Mouse (Mus musculus) intestine, embryonic 15.5 days (tissue): Measurements from ENCODE around the gene Pdcd4. TPM values are rescaled to one million over a fixed set of nuclear protein-coding genes. Genes with fewer than 3 reads are reported as not detected.

Experiments used
- ATAC-seq: fragments of 200-750 bp; cut with Nextera tagmentation; 2 replicates; pipeline ENCODE4 v1.8.0; 2017; ENCODE audit warnings: moderate TSS enrichment, moderate library complexity
- H3K27ac ChIP-seq: fragments of 300-500 bp; sonication (generic); 2 replicates; pipeline ENCODE4 v1.5.1; 2015; ENCODE audit warnings: mild to moderate bottlenecking, inconsistent platforms
- H3K27me3 ChIP-seq: fragments of 300-500 bp; sonication (generic); replicated peaks from 2 replicates; pipeline ENCODE4 v1.6.1; 2015; ENCODE audit warnings: inconsistent platforms
- H3K36me3 ChIP-seq: fragments of 300-500 bp; sonication (generic); 2 replicates; pipeline ENCODE4 v1.6.1; 2015; ENCODE audit warnings: inconsistent platforms
- H3K4me1 ChIP-seq: fragments of 300-500 bp; sonication (generic); replicated peaks from 2 replicates; pipeline ENCODE4 v1.6.1; 2015; ENCODE audit warnings: inconsistent platforms
- H3K4me2 ChIP-seq: fragments of 300-500 bp; sonication (generic); replicated peaks from 2 replicates; pipeline ENCODE4 v1.6.1; 2015; ENCODE audit warnings: mild to moderate bottlenecking, inconsistent platforms
- H3K4me3 ChIP-seq: fragments of 300-500 bp; sonication (generic); replicated peaks from 2 replicates; pipeline ENCODE4 v1.5.1; 2015; ENCODE audit warnings: inconsistent platforms
- H3K9ac ChIP-seq: fragments of 300-500 bp; sonication (generic); 2 replicates; pipeline ENCODE4 v1.6.1; 2015; ENCODE audit warnings: inconsistent platforms
- H3K9me3 ChIP-seq: fragments of 300-500 bp; sonication (generic); 2 replicates; pipeline ENCODE4 v1.6.1; 2016; ENCODE audit warnings: inconsistent platforms
- WGBS: fragments of 180-500 bp; shearing (Covaris S2); methylation state at CpG from one replicate; pipeline ENCODE4 v1.1.7; 2015; 5-methylcytosine and 5-hydroxymethylcytosine counted together
- polyA plus RNA-seq: library from polyadenylated mRNA; unstranded; fragments of >200 nt; fragmentation: Nextera tagmentation; extraction: Ambion mirVana; gene quantifications from 2 replicates; pipeline ENCODE4 v1.2.1, GENCODE M21; 2015

Pdcd4 gene
- polyA plus RNA-seq, 1 experiment from 2014 or later = 73.7 TPM

DNA sequence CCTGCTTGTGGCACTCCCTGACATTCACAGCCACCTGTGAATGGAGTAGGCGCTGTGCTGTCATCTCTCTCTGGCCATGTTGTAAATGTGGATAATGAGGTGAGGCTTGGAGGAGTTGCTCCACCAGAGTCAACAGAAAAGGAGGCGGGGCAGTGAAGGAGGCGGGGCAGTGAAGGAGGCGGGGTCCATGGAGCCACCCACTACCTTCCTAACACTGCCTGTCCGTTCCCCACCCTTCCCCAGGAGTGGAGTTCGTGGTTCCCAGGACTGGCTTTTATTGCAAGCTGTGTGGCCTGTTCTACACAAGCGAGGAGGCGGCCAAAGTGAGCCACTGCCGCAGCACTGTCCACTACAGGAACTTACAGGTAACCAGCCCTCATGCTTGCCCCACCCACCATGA, 32.9 kb upstream of the Pdcd4 start:
- H3K9ac ChIP-seq = no peak overlapping the region
- H3K27ac ChIP-seq = peak overlapping the region; percentile 75
- H3K36me3 ChIP-seq = no peaks in the 10 kb centered on the region
- H3K4me3 ChIP-seq = no peak overlapping the region
- peak overlapping the region; percentile 50 for H3K4me2 ChIP-seq
- H3K4me1 ChIP-seq = peaks cover 9% of the 10 kb centered on the region
- WGBS = 27% methylated on average over 9 of the region's 9 CpGs
- H3K27me3 ChIP-seq = no peaks in the 10 kb centered on the region
- no peaks in the 10 kb centered on the region for H3K9me3 ChIP-seq
- ATAC-seq = peak; percentile 95

DNA sequence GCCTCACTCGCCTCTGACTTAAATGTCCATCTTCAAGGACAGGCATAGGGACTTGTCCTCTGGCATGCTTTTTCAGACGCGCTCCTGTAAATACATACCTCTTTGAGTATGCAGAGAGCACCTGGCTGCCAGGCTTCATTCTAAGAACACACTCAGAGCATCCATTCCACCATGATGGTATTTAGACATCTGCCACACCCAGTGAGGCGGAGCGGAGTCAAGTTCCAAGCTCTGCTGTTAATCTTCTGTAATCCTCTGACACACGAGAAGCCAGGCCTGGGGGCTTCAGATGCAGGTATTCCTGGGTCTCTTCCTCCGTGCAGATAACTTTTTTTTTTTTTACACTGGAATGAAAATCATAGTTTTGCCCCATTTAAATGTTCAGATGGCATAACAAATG, 32.4 kb upstream of the Pdcd4 start:
- H3K27me3 ChIP-seq = no peaks in the 10 kb centered on the region
- H3K36me3 ChIP-seq = no peaks in the 10 kb centered on the region
- ATAC-seq = peak; percentile 37
- peak overlapping the region; percentile 75 for H3K27ac ChIP-seq
- peak overlapping the region; percentile 50 for H3K4me2 ChIP-seq
- no peak overlapping the region for H3K9ac ChIP-seq
- no peak overlapping the region for H3K4me3 ChIP-seq
- peaks cover 9% of the 10 kb centered on the region for H3K4me1 ChIP-seq
- no peaks in the 10 kb centered on the region for H3K9me3 ChIP-seq
- 49% methylated on average over 7 of the region's 7 CpGs for WGBS

DNA sequence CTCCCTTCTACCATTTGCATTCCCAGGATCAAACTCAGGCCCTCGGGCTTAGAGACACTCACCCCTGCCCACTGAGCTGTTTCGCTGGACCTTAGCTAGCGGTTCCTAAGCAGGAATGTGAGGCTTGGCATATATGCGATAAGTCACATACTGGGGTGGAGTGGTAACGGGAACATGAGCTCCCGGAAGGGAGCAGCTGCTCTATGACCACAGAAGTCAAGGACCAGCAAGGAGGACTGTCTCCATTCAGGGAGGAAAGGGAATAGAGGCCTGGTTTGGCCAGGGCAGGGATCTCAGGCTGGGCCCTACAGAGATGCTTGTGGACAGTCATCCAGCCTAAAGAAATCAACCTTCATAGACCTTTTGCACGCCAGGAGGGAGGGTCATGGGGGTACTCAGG, 30.7 kb upstream of the Pdcd4 start:
- Histone ChIP-seq H3K4me2 (no peak overlapping the region), H3K9ac (no peak overlapping the region), H3K27me3 (no peaks in the 10 kb centered on the region), H3K36me3 (no peaks in the 10 kb centered on the region), H3K4me3 (no peak overlapping the region), H3K9me3 (no peaks in the 10 kb centered on the region), H3K4me1 (peaks cover 9% of the 10 kb centered on the region), H3K27ac (no peak overlapping the region)
- ATAC-seq = no peak
- WGBS = 77% methylated on average over 7 of the region's 7 CpGs

- Histone ChIP-seq H3K36me3 (no peaks in the 10 kb centered on the region), H3K9me3 (no peaks in the 10 kb centered on the region), H3K27me3 (no peaks in the 10 kb centered on the region), H3K4me2 (no peak overlapping the region), H3K4me1 (peaks cover 9% of the 10 kb centered on the region), H3K27ac (no peak overlapping the region), H3K9ac (no peak overlapping the region), H3K4me3 (no peak overlapping the region)
- no peak for ATAC-seq
- whole genome bisulfite sequencing = 64% methylated on average over 8 of the region's 8 CpGs
These were observed 29.3 kb upstream of the Pdcd4 start for GRCm38 (mm10) chr19:53862573-53863246.

DNA sequence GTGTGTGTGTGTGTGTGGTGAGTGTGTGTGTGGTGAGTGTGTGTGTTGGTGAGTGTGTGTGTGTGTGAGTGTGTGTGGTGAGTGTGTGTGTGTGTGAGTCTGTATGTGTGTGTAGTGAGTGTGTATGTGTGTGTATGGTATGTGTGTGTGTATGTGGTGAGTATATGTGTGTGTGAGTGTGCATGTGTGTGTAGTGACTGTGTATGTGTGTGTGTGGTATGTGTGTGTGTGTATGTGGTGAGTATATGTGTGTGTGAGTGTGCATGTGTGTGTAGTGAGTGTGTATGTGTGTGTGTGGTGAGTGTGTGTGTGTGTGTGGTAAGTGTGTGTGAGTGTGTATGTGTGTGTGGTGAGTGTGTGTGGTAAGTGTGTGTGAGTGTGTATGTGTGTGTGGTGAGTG, 24.8 kb upstream of the Pdcd4 start:
- no peak for ATAC-seq
- no peaks in the 10 kb centered on the region for H3K36me3 ChIP-seq
- H3K9ac ChIP-seq = no peak overlapping the region
- H3K4me2 ChIP-seq = no peak overlapping the region
- 0 out of 2 replicates have a peak, but pooled peaks cover 3% of the 10 kb centered on the region for H3K4me1 ChIP-seq
- H3K4me3 ChIP-seq = no peak overlapping the region
- no peak overlapping the region for H3K27ac ChIP-seq
- H3K27me3 ChIP-seq = no peaks in the 10 kb centered on the region
- no peaks in the 10 kb centered on the region for H3K9me3 ChIP-seq

GRCm38 (mm10) chr19:53868125-53868524, 23.9 kb upstream of the Pdcd4 start:
- Histone ChIP-seq H3K27me3 (no peaks in the 10 kb centered on the region), H3K9ac (no peak overlapping the region), H3K4me2 (no peak overlapping the region), H3K27ac (no peak overlapping the region), H3K36me3 (no peaks in the 10 kb centered on the region), H3K9me3 (no peaks in the 10 kb centered on the region), H3K4me3 (no peak overlapping the region), H3K4me1 (0 out of 2 replicates have a peak, but pooled peaks cover 3% of the 10 kb centered on the region)
- WGBS = 86% methylated on average over 6 of the region's 6 CpGs
- no peak for ATAC-seq

DNA sequence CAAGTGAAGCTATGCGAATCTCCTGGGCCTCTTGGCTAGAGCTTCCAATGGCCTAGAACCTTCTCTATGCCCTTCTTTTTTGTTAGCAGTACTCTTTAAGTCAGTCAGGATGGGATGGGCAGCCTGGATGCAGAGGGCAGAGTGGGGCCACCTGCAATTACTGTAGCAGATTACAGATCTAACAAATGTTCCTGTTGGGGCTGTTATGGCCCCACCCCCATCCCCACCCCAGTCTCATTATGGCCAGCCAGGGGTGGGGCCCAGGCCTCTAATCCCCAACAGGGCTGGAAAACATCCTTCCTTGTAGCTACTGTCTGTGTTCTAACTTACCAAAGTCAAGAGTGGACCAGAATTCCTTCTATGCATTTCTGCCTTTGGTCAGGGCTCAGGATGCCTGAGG, 23.2 kb upstream of the Pdcd4 start:
- Histone ChIP-seq H3K9me3 (no peaks in the 10 kb centered on the region), H3K36me3 (no peaks in the 10 kb centered on the region), H3K4me3 (no peak overlapping the region), H3K27me3 (no peaks in the 10 kb centered on the region), H3K4me1 (0 out of 2 replicates have a peak, but pooled peaks cover 3% of the 10 kb centered on the region), H3K27ac (no peak overlapping the region), H3K9ac (no peak overlapping the region), H3K4me2 (no peak overlapping the region)
- ATAC-seq = peak; percentile 73
- 87% methylated on average over 1 of the region's 1 CpGs for WGBS

DNA sequence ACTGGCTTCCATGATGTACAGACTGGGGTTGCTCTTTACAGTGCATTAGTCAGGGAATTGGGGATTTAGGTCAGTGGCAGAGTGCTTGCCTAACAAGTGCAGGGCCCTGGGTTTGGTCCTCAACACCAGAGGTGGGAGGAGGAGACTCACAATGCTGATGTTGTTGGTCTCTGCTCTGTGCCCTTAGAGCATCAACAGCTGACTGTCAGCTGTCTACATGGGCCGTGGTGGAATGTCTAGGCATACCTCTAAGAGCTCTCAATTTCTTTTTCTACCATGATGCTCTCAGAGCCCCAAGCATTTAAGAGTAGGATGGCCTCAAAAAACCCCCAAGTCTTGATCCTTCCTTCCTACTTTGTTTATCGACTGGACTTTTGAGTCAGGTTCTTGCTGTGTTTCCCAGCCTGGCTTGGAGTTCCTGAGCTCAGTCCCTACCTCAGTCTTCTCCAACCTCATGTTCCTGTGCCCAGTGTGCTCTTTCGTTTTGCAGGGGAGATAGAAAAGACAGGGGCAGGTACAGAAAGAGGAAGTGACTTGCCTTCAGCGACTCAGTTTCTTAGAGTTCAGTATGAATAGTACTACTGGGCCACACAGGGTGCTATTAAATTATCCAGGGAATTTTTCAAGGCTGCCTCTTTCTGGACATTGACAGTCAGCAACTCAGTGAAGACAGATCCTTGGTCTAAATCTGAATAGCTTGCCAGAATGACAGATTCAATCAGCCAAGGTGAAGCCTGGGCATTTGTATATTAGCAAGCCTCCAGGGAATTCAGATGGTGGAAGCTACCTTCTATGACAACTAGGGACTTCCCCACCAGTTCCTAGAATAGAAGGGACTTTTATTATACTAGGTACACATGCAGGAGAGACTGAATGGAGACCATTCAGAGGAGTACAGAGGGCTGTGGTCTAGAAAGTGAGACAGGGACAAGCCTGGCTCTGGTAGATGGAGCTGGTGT, 22.3 kb upstream of the Pdcd4 start:
- H3K27ac ChIP-seq = no peak overlapping the region
- H3K9me3 ChIP-seq = no peaks in the 10 kb centered on the region
- no peak for ATAC-seq
- H3K36me3 ChIP-seq = no peaks in the 10 kb centered on the region
- no peak overlapping the region for H3K9ac ChIP-seq
- H3K4me2 ChIP-seq = no peak overlapping the region
- H3K4me3 ChIP-seq = no peak overlapping the region
- H3K4me1 ChIP-seq = 0 out of 2 replicates have a peak, but pooled peaks cover 3% of the 10 kb centered on the region
- no peaks in the 10 kb centered on the region for H3K27me3 ChIP-seq
- WGBS = 79% methylated on average over 4 of the region's 4 CpGs

GRCm38 (mm10) chr19:53870568-53870967, 21.5 kb upstream of the Pdcd4 start:
- Histone ChIP-seq H3K9ac (no peak overlapping the region), H3K4me2 (no peak overlapping the region), H3K4me1 (0 out of 2 replicates have a peak, but pooled peaks cover 3% of the 10 kb centered on the region), H3K36me3 (no peaks in the 10 kb centered on the region), H3K27ac (no peak overlapping the region), H3K27me3 (no peaks in the 10 kb centered on the region), H3K9me3 (no peaks in the 10 kb centered on the region), H3K4me3 (no peak overlapping the region)
- 55% methylated on average over 2 of the region's 2 CpGs for WGBS
- no peak for ATAC-seq

GRCm38 (mm10) chr19:53871502-53871901, 20.5 kb upstream of the Pdcd4 start:
- H3K36me3 ChIP-seq = no peaks in the 10 kb centered on the region
- peak overlapping the region; percentile 18; the same call in 1 of the 2 replicates for H3K27ac ChIP-seq
- 0 out of 2 replicates have a peak, but pooled peaks cover 3% of the 10 kb centered on the region for H3K4me1 ChIP-seq
- no peak overlapping the region for H3K9ac ChIP-seq
- WGBS = 64% methylated on average over 6 of the region's 6 CpGs
- no peak overlapping the region for H3K4me2 ChIP-seq
- no peaks in the 10 kb centered on the region for H3K27me3 ChIP-seq
- no peak overlapping the region for H3K4me3 ChIP-seq
- no peaks in the 10 kb centered on the region for H3K9me3 ChIP-seq
- 0 out of 2 replicates have a peak, but pooled peaks have one; percentile 24 for ATAC-seq

- Histone ChIP-seq H3K36me3 (no peaks in the 10 kb centered on the region), H3K9me3 (no peaks in the 10 kb centered on the region), H3K9ac (no peak overlapping the region), H3K27ac (peak overlapping the region; percentile 29; the same call in 1 of the 2 replicates), H3K27me3 (no peaks in the 10 kb centered on the region), H3K4me1 (0 out of 2 replicates have a peak, but pooled peaks cover 3% of the 10 kb centered on the region), H3K4me2 (no peak overlapping the region), H3K4me3 (no peak overlapping the region)
- ATAC-seq = peak; percentile 74
- 71% methylated on average over 6 of the region's 6 CpGs for WGBS
These were observed 18.9 kb upstream of the Pdcd4 start for GRCm38 (mm10) chr19:53872994-53873713.

DNA sequence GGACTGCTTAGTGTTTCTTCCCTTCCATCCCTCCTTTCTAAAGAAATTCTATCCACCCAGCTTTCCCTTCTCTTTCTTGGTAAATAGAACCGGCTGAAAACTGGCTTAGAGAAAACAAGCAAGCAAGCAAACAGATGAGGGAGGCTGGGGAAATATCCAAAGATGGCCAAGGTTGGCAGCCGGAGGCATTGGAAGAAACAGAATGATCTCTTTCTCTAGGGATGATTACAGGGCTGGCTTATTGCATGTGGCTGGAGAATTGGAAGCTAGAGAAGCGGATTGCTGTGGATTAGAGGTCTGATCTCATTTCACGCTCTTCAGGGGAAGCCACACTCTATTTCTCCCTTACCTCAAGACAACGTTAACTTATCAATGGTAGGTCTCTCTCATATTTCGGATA, 16.8 kb upstream of the Pdcd4 start:
- WGBS = 87% methylated on average over 6 of the region's 6 CpGs
- Histone ChIP-seq H3K27ac (no peak overlapping the region), H3K27me3 (no peaks in the 10 kb centered on the region), H3K36me3 (no peaks in the 10 kb centered on the region), H3K4me1 (no peaks in the 10 kb centered on the region), H3K9me3 (no peaks in the 10 kb centered on the region), H3K4me3 (no peak overlapping the region), H3K9ac (no peak overlapping the region), H3K4me2 (no peak overlapping the region)
- ATAC-seq = no peak
